Mouse (Mus musculus) layer of hippocampus, adult 11-12 months (tissue): ENCODE measurements at regions not wholly inside any gene's neighbourhood (a gene's known extent, or its start where the extent isn't known, plus 50 kb on each side); places are given as distances from the start of the nearest gene placed in this dataset.

Experiments
- DNase-seq: peaks from one replicate; pipeline ENCODE4 v3.0.0; 2022; ENCODE audit warnings: low spot score

GRCm38 (mm10) chr3:17795271-17796260, 152.6 kb upstream of the Cypt12 start:
- DNase-seq = no peak

GRCm38 (mm10) chr3:17796766-17797165, 151.4 kb upstream of the Cypt12 start:
- DNase-seq = no peak

- peak; percentile 74 for DNase-seq
Measured at GRCm38 (mm10) chr3:17798399-17798798, 149.8 kb upstream of the Cypt12 start.

GRCm38 (mm10) chr3:17799120-17799519, 149.1 kb upstream of the Cypt12 start:
- no peak for DNase-seq

- DNase-seq = no peak
Measured at GRCm38 (mm10) chr3:17800810-17801209, 147.4 kb upstream of the Cypt12 start.

GRCm38 (mm10) chr3:17801479-17801878, 146.7 kb upstream of the Cypt12 start:
- DNase-seq = no peak

GRCm38 (mm10) chr3:17805185-17805584, 143.0 kb upstream of the Cypt12 start:
- no peak for DNase-seq

- DNase-seq = no peak
Measured at GRCm38 (mm10) chr3:17811290-17811689, 136.9 kb upstream of the Cypt12 start.

GRCm38 (mm10) chr3:17824201-17824600, 124.0 kb upstream of the Cypt12 start:
- no peak for DNase-seq

- no peak for DNase-seq
Measured at GRCm38 (mm10) chr3:17824662-17825061, 123.5 kb upstream of the Cypt12 start.

- DNase-seq = no peak
Measured at GRCm38 (mm10) chr3:17825254-17825890, 122.8 kb upstream of the Cypt12 start.

- DNase-seq = peak; percentile 91
Measured at GRCm38 (mm10) chr3:17834706-17835105, 113.5 kb upstream of the Cypt12 start.

- DNase-seq = peak; percentile 35
Measured at GRCm38 (mm10) chr3:17847609-17848008, 100.6 kb upstream of the Cypt12 start.

- DNase-seq = peak; percentile 18
Measured at GRCm38 (mm10) chr3:17848181-17848580, 100.0 kb upstream of the Cypt12 start.

- no peak for DNase-seq
Measured at GRCm38 (mm10) chr3:17862367-17862766, 85.8 kb upstream of the Cypt12 start.

- peak; percentile 4 for DNase-seq
Measured at GRCm38 (mm10) chr3:17865112-17865511, 83.1 kb upstream of the Cypt12 start.

- DNase-seq = peak; percentile 26
Measured at GRCm38 (mm10) chr3:17870895-17871482, 77.2 kb upstream of the Cypt12 start.

GRCm38 (mm10) chr3:17895869-17896268, 52.3 kb upstream of the Cypt12 start:
- DNase-seq = no peak

GRCm38 (mm10) chr3:17896756-17897155, 51.5 kb upstream of the Cypt12 start:
- no peak for DNase-seq
